Mouse (Mus musculus) B cell, adult 62 days (primary cell): Measurements from ENCODE around the gene Noc3l. TPM values are rescaled to one million over a fixed set of nuclear protein-coding genes. Genes with fewer than 3 reads are reported as not detected.

Experiments
- total RNA-seq: library from RNA; stranded (reverse); gene quantifications from 4 replicates; pipeline ENCODE4 v1.2.4, GENCODE M21; 2023

Gene Noc3l
- 19.9 to 22.4 TPM (median 20.8 TPM) in 4 replicates for total RNA-seq

DNA sequence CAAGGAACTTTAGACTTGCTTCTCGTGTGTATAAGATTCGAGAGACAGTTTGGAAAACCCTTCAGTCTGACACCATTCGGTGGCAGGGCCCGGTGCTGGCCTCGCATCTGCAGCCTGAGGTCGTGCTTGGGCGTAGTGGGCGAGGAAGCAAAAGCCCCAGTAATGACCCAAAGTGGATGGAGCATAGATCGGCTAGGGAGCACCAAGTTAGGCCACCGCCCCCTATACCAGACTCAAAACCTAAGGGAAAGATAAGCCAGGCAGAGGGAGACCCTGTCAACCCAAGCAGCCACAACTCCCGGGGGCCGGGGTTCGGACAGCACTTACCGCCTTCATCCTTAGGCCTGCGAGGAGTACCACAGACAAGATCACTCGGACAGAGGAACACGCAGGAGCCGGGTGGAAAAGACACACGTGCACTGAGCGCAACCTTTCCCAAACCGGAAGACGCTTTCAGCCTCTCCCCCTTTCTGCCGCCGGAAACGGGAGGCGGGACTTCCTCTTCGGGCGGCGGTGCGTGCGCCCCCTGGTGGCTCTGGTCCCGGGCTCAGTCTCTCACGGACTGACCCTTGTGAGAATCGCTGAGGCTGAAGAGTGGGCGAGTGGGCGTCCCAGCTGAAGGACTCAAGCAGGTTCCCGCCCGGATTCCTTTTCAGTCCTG is at the start of gene Noc3l:
Noc3l (minus strand) TSS at position 472 of the 661 bp plus-strand sequence.

DNA sequence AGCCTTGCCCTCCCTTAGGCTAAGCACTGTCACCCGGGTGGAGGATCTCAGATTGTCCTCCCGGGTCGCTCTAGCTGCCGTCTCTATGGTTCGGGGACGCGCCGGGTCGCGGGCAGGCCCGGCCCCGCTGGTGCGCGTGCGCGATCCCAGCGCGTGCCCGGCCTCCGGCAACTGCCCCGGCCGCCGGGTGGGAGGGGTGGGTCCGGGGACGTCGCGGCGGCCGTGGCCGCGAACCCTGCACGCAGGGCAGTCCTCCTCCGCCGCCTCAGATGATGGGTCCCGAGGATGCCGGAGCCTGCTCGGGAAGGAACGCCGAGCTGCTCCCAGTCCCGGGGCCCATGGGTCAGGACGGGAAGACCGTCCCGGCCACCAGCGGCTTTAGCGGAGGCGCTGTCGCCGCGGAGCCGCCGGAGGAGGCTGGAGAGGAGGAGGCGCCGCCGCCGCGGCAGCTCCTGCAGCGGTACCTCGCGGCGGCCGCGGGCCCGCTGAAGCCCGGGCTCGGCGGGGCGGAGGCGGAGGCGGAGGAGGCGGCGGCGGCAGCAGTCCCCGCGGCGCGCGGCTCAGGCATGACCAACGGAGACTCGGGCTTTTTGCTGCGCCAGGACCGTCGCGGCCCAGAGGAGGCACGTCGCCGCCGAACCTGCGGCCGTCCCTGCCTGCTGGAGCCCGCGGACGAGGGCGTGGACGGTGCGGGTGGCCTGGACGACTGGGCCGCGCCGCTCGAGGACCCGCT is 17.6 kb upstream of the Noc3l start, which contains the start of gene Tbc1d12:
Tbc1d12 (plus strand) TSS at position 142 of the 733 bp plus-strand sequence.

Other genes starting within 250 kb of the Noc3l start
- gene Tbc1d12, start 17.3 kb upstream of the Noc3l start, total RNA-seq: 3.1 to 4.3 TPM (median 3.8 TPM) in 4 replicates
- 10.5 to 13.9 TPM (median 13.2 TPM) in 4 replicates for gene Hells, start 111.7 kb upstream of the Noc3l start, total RNA-seq
- not detected in 4 replicates for gene Cyp2c55, start 187.8 kb upstream of the Noc3l start, total RNA-seq
- gene Cyp2c65, start 241.8 kb upstream of the Noc3l start, total RNA-seq: not detected in 4 replicates